Mouse (Mus musculus) left cerebral cortex, adult 2 months (tissue): ENCODE data around the gene Adgrf1. TPM values are rescaled to one million over a fixed set of nuclear protein-coding genes. Genes with fewer than 3 reads are reported as not detected.

ENCODE experiments used
- DNase-seq, 2 experiments: peaks; one replicate each; pipeline ENCODE4 v3.0.0; 2021 to 2022; ENCODE audit warnings: low spot score in 2 of 2, mixed read lengths in 1 of 2; ENCODE audit errors: extremely low spot score in 1 of 2
- H3K27ac ChIP-seq: fragments of 200-600 bp; 2 replicates; pipeline ENCODE4 v1.8.1; 2022
- H3K4me3 ChIP-seq: fragments of 200-600 bp; 2 replicates; pipeline ENCODE4 v1.8.1; 2022
- CTCF ChIP-seq: fragments of 200-600 bp; IDR thresholded peaks from 2 replicates; pipeline ENCODE4 v1.8.1; 2022; ENCODE audit warnings: antibody characterized with exemption, mild to moderate bottlenecking, moderate library complexity
- intact Hi-C: fragments of 180-260 bp; cut with DNase I; formaldehyde crosslinking; loops from one replicate; pipeline ENCODE4 v1.15.1; 2025
- long read RNA-seq, 2 experiments: library from polyadenylated mRNA; stranded (forward); transcript quantifications; one replicate each; pipeline ENCODE4 v2.0.0; 2021; ENCODE audit warnings: borderline mapping rate in 2 of 2
- total RNA-seq, 2 experiments: library from RNA; stranded (reverse); gene quantifications; 2 replicates each; pipeline ENCODE4 v1.2.3; 2021

The Adgrf1 gene
- not detected for total RNA-seq
- long read RNA-seq, experiment 1, result 0 reads
- long read RNA-seq, experiment 2, result 0 reads

DNA sequence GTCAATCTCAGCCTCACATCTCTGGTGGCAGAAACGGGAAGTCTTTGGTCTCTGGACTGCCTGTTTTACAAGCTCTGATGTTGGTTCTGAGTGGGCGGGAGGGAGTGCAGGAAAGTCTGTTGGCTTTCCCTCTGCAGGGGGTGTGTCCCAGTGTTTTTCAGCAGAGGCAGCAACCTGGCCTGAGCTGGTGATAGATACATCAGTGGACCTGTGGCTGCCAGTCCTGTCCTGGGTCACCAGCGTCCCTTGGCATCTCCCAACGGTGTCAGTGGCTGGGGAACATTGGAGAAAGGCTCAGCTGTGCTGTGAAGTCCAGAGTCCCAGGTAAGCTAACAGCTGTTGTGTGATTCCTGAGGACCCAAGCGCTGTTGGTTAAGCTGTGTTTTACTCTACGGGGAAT lies at the start of gene Adgrf1:
Gene Adgrf1, plus strand, starts transcription at position 169 of the 400 bp plus-strand sequence.
- TF ChIP-seq CTCF, result no peak
- intact Hi-C loops, result no loop called here

DNA sequence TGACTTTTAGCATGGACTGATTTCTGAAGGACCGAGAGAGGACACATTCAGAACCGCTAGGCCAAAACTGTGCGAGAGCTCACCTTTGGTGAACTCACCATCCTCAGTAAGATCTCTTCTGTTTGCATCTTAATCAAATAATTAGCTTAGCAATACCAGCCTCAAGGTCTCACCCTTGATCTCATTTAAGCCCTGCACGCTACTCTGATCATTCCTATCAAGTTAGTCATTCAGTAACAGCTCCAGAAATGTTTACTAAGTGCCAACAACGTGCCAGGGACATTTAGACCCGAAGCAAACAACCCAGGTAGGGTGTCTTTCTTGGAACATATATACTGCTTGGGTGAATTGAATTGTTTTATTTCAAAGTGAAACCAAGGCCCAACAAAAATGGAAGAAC lies 44.0 kb upstream of the Adgrf1 start:
- DNase-seq, result no peak
- no peak for TF ChIP-seq CTCF
- intact Hi-C loops, result no loop called here
- no peak overlapping the region for H3K27ac ChIP-seq
- H3K4me3 ChIP-seq, result no peak overlapping the region

More for the DNA sequence above, at the start of gene Adgrf1:
- no peak for DNase-seq
- H3K4me3 ChIP-seq, result no peak within 1 kb of the TSS
- H3K27ac ChIP-seq, result no peak within 1 kb of the TSS

GRCm38 (mm10) chr17:43229621-43230513 lies 40.3 kb upstream of the Adgrf1 start:
- peak; percentile 88 for TF ChIP-seq CTCF
- no peak overlapping the region for H3K4me3 ChIP-seq

GRCm38 (mm10) chr17:43230821-43231220 lies 39.3 kb upstream of the Adgrf1 start:
- DNase-seq, result no peak
- intact Hi-C loops, result loop anchor here (1.0 kb wide), 1 partner anchor 219 kb away; no protein-coding TSS in a partner anchor
- TF ChIP-seq CTCF, result no peak
- Histone ChIP-seq H3K4me3 (no peak overlapping the region), H3K27ac (no peak overlapping the region)

More at GRCm38 (mm10) chr17:43229621-43230513, 40.3 kb upstream of the Adgrf1 start:
- DNase-seq, result peak; percentile 72 to 73
- no peak overlapping the region for H3K27ac ChIP-seq
- intact Hi-C loops, result loop anchor here (1.0 kb wide), 1 partner anchor 218 kb away; no protein-coding TSS in a partner anchor

DNA sequence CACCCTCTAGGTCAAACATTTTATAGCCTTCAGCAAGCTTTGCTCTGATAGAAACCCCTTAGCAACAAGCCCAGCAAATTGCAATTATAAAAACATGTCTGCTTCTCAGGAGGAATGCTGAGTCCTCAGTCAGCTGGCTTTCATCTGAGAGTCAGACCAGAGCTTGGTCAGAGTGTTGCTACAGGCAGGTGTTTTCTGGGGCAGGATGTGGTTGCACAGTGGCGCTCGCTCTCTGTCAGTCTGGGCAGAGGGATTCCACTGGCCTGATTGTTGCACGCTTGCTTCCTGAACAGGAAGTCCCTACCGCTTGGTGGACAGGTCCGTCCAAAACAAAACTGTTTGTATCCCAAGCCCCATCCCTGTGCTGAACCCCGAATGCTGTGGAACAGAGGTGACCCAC lies 37.4 kb upstream of the Adgrf1 start:
- TF ChIP-seq CTCF, result no peak
- DNase-seq, result no peak
- Histone ChIP-seq H3K27ac (no peak overlapping the region), H3K4me3 (no peak overlapping the region)
- intact Hi-C loops, result no loop called here

DNA sequence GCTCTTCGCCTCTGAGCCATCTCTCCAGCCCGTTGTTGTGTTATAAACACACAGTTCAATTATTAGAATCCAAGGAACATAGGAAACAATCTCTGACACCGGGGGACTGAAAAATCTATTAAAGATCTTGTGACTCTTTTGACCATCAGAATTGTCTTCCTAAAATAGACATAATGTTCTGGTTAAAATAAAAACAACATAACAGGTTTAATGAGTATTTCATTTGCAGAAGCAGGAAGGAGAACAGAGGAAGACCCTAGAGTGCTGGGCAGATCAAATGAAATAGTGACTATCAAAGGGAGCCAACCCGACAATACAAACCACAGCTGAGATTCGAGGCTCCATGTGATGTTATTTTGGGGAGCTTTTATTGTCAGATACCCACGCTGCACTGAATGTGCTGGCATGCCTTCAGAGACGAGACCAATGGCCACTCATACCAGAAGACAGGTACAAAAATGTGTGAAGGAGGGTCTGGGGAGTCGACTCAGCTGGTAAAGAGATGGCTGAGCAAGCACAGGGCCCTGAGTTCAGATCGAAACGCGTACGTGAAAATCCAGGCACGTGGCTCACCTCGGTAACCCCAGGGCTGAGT lies 33.4 kb upstream of the Adgrf1 start:
- intact Hi-C loops, result no loop called here
- no peak for TF ChIP-seq CTCF
- DNase-seq, result no peak

DNA sequence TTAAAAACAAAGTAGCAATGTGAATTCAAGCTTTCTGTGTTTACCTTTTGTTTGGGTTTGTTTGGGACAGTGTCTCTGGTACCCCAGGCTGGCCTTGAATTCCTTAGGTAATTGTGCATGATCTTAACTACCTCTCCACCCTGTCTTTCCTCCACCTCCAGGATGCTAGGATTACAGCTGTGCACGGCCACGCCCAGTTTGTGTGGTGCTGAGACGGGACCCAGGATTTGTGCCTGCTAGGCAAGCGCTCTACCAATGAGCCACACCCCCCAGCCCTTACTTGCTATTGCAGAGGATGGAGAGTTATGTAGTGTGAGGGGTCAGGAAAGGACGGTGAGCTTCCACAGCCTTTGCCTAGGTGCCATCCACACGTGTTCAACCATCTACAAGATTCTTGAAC lies 31.1 kb upstream of the Adgrf1 start:
- intact Hi-C loops, result no loop called here
- no peak for DNase-seq
- H3K4me3 ChIP-seq, result no peak overlapping the region
- H3K27ac ChIP-seq, result no peak overlapping the region
- no peak for TF ChIP-seq CTCF

More for the DNA sequence above, 33.4 kb upstream of the Adgrf1 start:
- no peak overlapping the region for H3K4me3 ChIP-seq
- no peak overlapping the region for H3K27ac ChIP-seq

DNA sequence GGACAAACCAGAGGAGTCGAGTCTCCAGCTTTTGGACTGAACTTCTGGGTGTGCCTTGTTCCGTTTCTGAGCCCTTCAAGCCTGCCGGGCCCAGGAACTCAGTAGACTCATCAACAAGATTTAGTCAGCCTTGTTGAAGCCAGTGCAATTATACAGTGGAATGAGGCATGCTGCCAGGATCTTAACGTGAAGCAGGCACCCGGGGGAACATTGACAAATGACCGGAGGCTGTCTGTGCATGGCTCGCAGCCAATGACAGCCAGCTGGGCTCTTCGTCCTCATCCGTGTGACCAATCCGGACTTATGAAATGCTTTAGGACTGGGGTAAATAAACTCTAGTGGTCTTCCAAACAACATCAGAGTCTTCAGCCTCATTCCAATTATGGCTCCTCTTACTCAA lies 29.0 kb upstream of the Adgrf1 start:
- H3K4me3 ChIP-seq, result no peak overlapping the region
- peak in 1 of 2 experiments; percentile 19 for DNase-seq
- H3K27ac ChIP-seq, result no peak overlapping the region
- intact Hi-C loops, result no loop called here
- no peak for TF ChIP-seq CTCF

DNA sequence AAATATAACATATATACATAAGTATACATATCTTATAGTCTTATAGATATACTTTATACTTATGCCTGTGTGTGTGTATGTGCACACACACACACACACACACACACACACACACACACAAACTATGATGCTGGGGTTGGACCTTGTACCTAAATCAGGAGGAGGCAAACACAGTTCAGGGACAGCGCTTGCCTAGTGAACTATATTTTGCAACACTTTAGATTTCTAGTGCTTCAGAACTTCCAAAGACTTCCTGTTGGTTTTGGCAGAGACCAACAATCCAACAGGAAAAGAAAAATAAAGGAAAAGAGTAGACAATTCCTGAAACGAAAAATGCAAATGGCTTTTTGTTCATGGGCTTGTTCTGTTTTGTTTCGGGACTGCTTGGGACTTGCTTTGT lies 27.5 kb upstream of the Adgrf1 start:
- no peak overlapping the region for H3K4me3 ChIP-seq
- TF ChIP-seq CTCF, result no peak
- intact Hi-C loops, result no loop called here
- no peak for DNase-seq
- no peak overlapping the region for H3K27ac ChIP-seq

- TF ChIP-seq CTCF, result no peak
Measured at GRCm38 (mm10) chr17:43245364-43245763, 24.8 kb upstream of the Adgrf1 start.

DNA sequence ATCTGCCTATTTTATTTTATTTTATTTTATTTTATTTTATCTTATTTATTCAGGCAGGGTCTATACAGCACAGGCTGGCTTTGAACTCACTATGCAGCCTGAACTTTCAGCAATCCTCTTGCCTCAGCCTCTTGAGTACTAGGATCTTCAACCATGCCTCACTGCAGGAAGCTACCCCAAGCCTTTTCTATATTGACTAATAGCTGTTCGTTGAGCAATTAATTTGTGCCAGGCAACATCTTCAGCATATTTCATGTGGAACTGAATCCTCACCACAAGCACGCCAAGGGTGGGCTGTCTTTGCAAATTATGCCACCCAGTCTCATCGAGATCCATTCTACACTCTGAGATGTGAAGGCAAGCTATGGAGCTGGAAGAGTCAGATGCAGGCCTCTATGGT lies 22.9 kb upstream of the Adgrf1 start:
- DNase-seq, result no peak
- TF ChIP-seq CTCF, result no peak
- no peak overlapping the region for H3K4me3 ChIP-seq
- H3K27ac ChIP-seq, result no peak overlapping the region
- intact Hi-C loops, result no loop called here

More at GRCm38 (mm10) chr17:43245364-43245763, 24.8 kb upstream of the Adgrf1 start:
- Histone ChIP-seq H3K27ac (no peak overlapping the region), H3K4me3 (no peak overlapping the region)
- intact Hi-C loops, result no loop called here
- no peak for DNase-seq

- intact Hi-C loops, result no loop called here
- no peak for TF ChIP-seq CTCF
- Histone ChIP-seq H3K27ac (no peak overlapping the region), H3K4me3 (no peak overlapping the region)
- DNase-seq, result no peak
Measured at GRCm38 (mm10) chr17:43249645-43250044, 20.5 kb upstream of the Adgrf1 start.
